Comparison of ENCODE assay signal across 8 mouse cellular contexts in genomic region chr12:20844873-20845272, GRCm38 (mm10).
DNase-seq lines count a peak whose midpoint lies in the region; ATAC-seq and TF ChIP-seq lines count a peak whose summit lies in the region.
"Not testable (repeated sequence)": the region's sequence is repeated elsewhere in the genome, so short reads cannot be mapped to it uniquely, and the experiment has no call there.

No protein-coding gene starts in this region.

- H3K4me3 ChIP-seq in forebrain, embryonic 12.5 days (replicated peaks): 0 out of 2 replicates have a peak overlapping the region, but pooled peaks have one; percentile 7
- H3K4me3 ChIP-seq in limb, embryonic 14.5 days (replicated peaks; ENCODE audit: low read length); stomach, postnatal 0 days (ENCODE audit: low read depth, low read length): not testable (repeated sequence)
- H3K4me3 ChIP-seq in midbrain, embryonic 16.5 days (ENCODE audit: low read depth, low read length): peak overlapping the region; percentile 19; the same call in 1 of the 2 replicates

- peak; percentile 64 for TF ChIP-seq CTCF in stomach, postnatal 0 days (IDR thresholded peaks at IDR 0.05; ENCODE audit: low read depth)

- TF ChIP-seq POLR2A in limb, embryonic 14.5 days (IDR thresholded peaks at IDR 0.05; ENCODE audit: borderline replicate concordance, extremely low read depth, insufficient read depth, insufficient read length): not testable (repeated sequence)

- peak overlapping the region; percentile 4; the same call in 1 of the 2 replicates for H3K4me2 ChIP-seq in forebrain, embryonic 12.5 days
- H3K4me2 ChIP-seq in limb, embryonic 14.5 days (replicated peaks; ENCODE audit: low read depth, low read length, severe bottlenecking): peak overlapping the region; percentile 29; the same call in 1 of the 2 replicates
- H3K4me2 ChIP-seq in midbrain, embryonic 16.5 days (ENCODE audit: low read length); stomach, postnatal 0 days (replicated peaks; ENCODE audit: low read depth): not testable (repeated sequence)

- TF ChIP-seq EP300 in stomach, postnatal 0 days (optimal IDR thresholded peaks at IDR 0.05): not testable (repeated sequence)

- not testable (repeated sequence) for H3K36me3 ChIP-seq in forebrain, embryonic 12.5 days (replicated peaks); limb, embryonic 14.5 days (ENCODE audit: control insufficient read depth, insufficient read depth, low read length); midbrain, embryonic 16.5 days (ENCODE audit: control insufficient read depth, insufficient read depth, low read length); stomach, postnatal 0 days (ENCODE audit: control insufficient read depth, insufficient read depth, low read length)

- 43% methylated on average over 7 of the region's 7 CpGs for WGBS in forebrain, embryonic 12.5 days
- 56% methylated on average over 7 of the region's 7 CpGs for WGBS in limb, embryonic 14.5 days
- WGBS in midbrain, embryonic 16.5 days: 56% methylated on average over 7 of the region's 7 CpGs
- 49% methylated on average over 7 of the region's 7 CpGs for WGBS in stomach, postnatal 0 days

- H3K4me1 ChIP-seq in forebrain, embryonic 12.5 days; limb, embryonic 14.5 days (ENCODE audit: control insufficient read depth, insufficient read depth, low read length); midbrain, embryonic 16.5 days (ENCODE audit: control insufficient read depth, insufficient read depth, low read length); stomach, postnatal 0 days (replicated peaks; ENCODE audit: control insufficient read depth, insufficient read depth): not testable (repeated sequence)

- intact Hi-C loops in heart, postnatal 10 days (cut with DNase I): not testable (repeated sequence)

- peaks cover 36% of the 10 kb centered on the region for H3K9me3 ChIP-seq in forebrain, embryonic 12.5 days
- not testable (repeated sequence) for H3K9me3 ChIP-seq in limb, embryonic 14.5 days (ENCODE audit: control insufficient read depth, low read length); stomach, postnatal 0 days (ENCODE audit: control insufficient read depth, low read length)
- H3K9me3 ChIP-seq in midbrain, embryonic 16.5 days (replicated peaks; ENCODE audit: control insufficient read depth, low read length, poor library complexity, severe bottlenecking): peaks cover 22% of the 10 kb centered on the region; the same call in 1 of the 2 replicates

- DNase-seq in CD4-positive helper T cell, adult 2 months (ENCODE audit: low read depth, low spot score): peak; percentile 7
- peak; percentile 29 for DNase-seq in brain, adult 2 months (ENCODE audit: low read depth, low spot score)
- peak; percentile 15 to 30 for DNase-seq in heart, postnatal 10 days
- DNase-seq in kidney, adult 8-10 months: peak; percentile 6 to 44
- DNase-seq in limb, embryonic 14.5 days (ENCODE audit: low spot score): peak; percentile 3
- DNase-seq in stomach, postnatal 0 days (ENCODE audit: low spot score): peak; percentile 20

- not testable (repeated sequence) for H3K9ac ChIP-seq in forebrain, embryonic 12.5 days; limb, embryonic 14.5 days (ENCODE audit: low read depth, low read length, severe bottlenecking); midbrain, embryonic 16.5 days (ENCODE audit: low read depth, low read length); stomach, postnatal 0 days (ENCODE audit: low read length)

- not testable (repeated sequence) for H3K27ac ChIP-seq in forebrain, embryonic 12.5 days; limb, embryonic 14.5 days (replicated peaks; ENCODE audit: low read depth, low read length); midbrain, embryonic 16.5 days (ENCODE audit: low read length); stomach, postnatal 0 days (replicated peaks)

- ATAC-seq in forebrain, embryonic 12.5 days (ENCODE audit: low FRiP score); limb, embryonic 14.5 days (ENCODE audit: low FRiP score, low read depth); midbrain, embryonic 16.5 days; stomach, postnatal 0 days (ENCODE audit: low FRiP score, low TSS enrichment): not testable (repeated sequence)

- not testable (repeated sequence) for H3K27me3 ChIP-seq in forebrain, embryonic 12.5 days; limb, embryonic 14.5 days (ENCODE audit: control insufficient read depth, insufficient read depth, low read length); midbrain, embryonic 16.5 days (ENCODE audit: control insufficient read depth, insufficient read depth, low read depth, low read length); stomach, postnatal 0 days (ENCODE audit: control insufficient read depth, insufficient read depth, low read length)
